Mouse (Mus musculus): ENCODE measurements around the gene Kifc3. TPM values are rescaled to one million over a fixed set of nuclear protein-coding genes. Genes with fewer than 3 reads are reported as not detected.

The Kifc3 gene
- polyA plus RNA-seq, 1 experiment from 2014 or later: 29.8 TPM

GRCm38 (mm10) chr8:95139051-95139365, 63.6 kb downstream of the Kifc3 start:
- Histone ChIP-seq H3K36me3 (replicated peaks) (no peaks in the 10 kb centered on the region), H3K9me3 (no peaks in the 10 kb centered on the region), H3K4me1 (peaks cover 53% of the 10 kb centered on the region), H3K4me3 (no peak overlapping the region), H3K4me2 (no peak overlapping the region), H3K27ac (no peak overlapping the region), H3K9ac (no peak overlapping the region), H3K27me3 (replicated peaks) (peaks cover 21% of the 10 kb centered on the region)
- no peak for ATAC-seq (replicated peaks)
- WGBS: 65% methylated on average over 1 of the region's 1 CpGs

- Histone ChIP-seq H3K4me2 (peak overlapping the region; percentile 41), H3K27ac (no peak overlapping the region), H3K9me3 (no peaks in the 10 kb centered on the region), H3K4me1 (peaks cover 52% of the 10 kb centered on the region), H3K9ac (no peak overlapping the region; the same call in 1 of the 2 replicates), H3K4me3 (no peak overlapping the region), H3K27me3 (replicated peaks) (peaks cover 21% of the 10 kb centered on the region), H3K36me3 (replicated peaks) (no peaks in the 10 kb centered on the region)
- WGBS: 19% methylated on average over 6 of the region's 6 CpGs
- no peak for ATAC-seq (replicated peaks)
These were observed 64.1 kb downstream of the Kifc3 start for GRCm38 (mm10) chr8:95138341-95139050.

- Histone ChIP-seq H3K9me3 (no peaks in the 10 kb centered on the region), H3K4me3 (0 out of 2 replicates have a peak overlapping the region, but pooled peaks have one; percentile 9), H3K4me1 (peaks cover 44% of the 10 kb centered on the region), H3K27me3 (replicated peaks) (peaks cover 21% of the 10 kb centered on the region), H3K9ac (no peak overlapping the region; the same call in 1 of the 2 replicates), H3K27ac (no peak overlapping the region), H3K36me3 (replicated peaks) (no peaks in the 10 kb centered on the region), H3K4me2 (peak overlapping the region; percentile 41)
- ATAC-seq (replicated peaks): no peak
- 5% methylated on average over 28 of the region's 28 CpGs for WGBS
These were observed 64.9 kb downstream of the Kifc3 start for GRCm38 (mm10) chr8:95137641-95138098.

- H3K4me2 ChIP-seq: peak overlapping the region; percentile 41
- no peaks in the 10 kb centered on the region for H3K36me3 ChIP-seq (replicated peaks)
- no peak for ATAC-seq (replicated peaks)
- WGBS: 20% methylated on average over 12 of the region's 12 CpGs
- H3K4me3 ChIP-seq: no peak overlapping the region
- no peaks in the 10 kb centered on the region for H3K9me3 ChIP-seq
- H3K27me3 ChIP-seq (replicated peaks): peaks cover 21% of the 10 kb centered on the region
- no peak overlapping the region for H3K27ac ChIP-seq
- H3K9ac ChIP-seq: no peak overlapping the region
- peaks cover 42% of the 10 kb centered on the region for H3K4me1 ChIP-seq
These were observed 65.4 kb downstream of the Kifc3 start for GRCm38 (mm10) chr8:95137201-95137600.

GRCm38 (mm10) chr8:95136218-95136617, 66.4 kb downstream of the Kifc3 start:
- WGBS: 78% methylated on average over 3 of the region's 3 CpGs

GRCm38 (mm10) chr8:95135242-95135641, 67.4 kb downstream of the Kifc3 start:
- Histone ChIP-seq H3K9me3 (no peaks in the 10 kb centered on the region), H3K36me3 (replicated peaks) (no peaks in the 10 kb centered on the region), H3K4me1 (peaks cover 24% of the 10 kb centered on the region), H3K9ac (no peak overlapping the region), H3K27ac (no peak overlapping the region), H3K4me2 (no peak overlapping the region), H3K27me3 (replicated peaks) (peaks cover 15% of the 10 kb centered on the region), H3K4me3 (no peak overlapping the region)
- ATAC-seq (replicated peaks): no peak; the same call in 1 of the 2 replicates
- 56% methylated on average over 3 of the region's 3 CpGs for WGBS

More at GRCm38 (mm10) chr8:95136218-95136617, 66.4 kb downstream of the Kifc3 start:
- no peak overlapping the region for H3K4me3 ChIP-seq
- peaks cover 34% of the 10 kb centered on the region for H3K4me1 ChIP-seq
- no peaks in the 10 kb centered on the region for H3K9me3 ChIP-seq
- H3K36me3 ChIP-seq (replicated peaks): no peaks in the 10 kb centered on the region
- H3K4me2 ChIP-seq: no peak overlapping the region
- no peak for ATAC-seq (replicated peaks)
- H3K9ac ChIP-seq: no peak overlapping the region
- peaks cover 21% of the 10 kb centered on the region for H3K27me3 ChIP-seq (replicated peaks)
- H3K27ac ChIP-seq: no peak overlapping the region

GRCm38 (mm10) chr8:95134186-95134585, 68.4 kb downstream of the Kifc3 start:
- 88% methylated on average over 2 of the region's 2 CpGs for WGBS
- Histone ChIP-seq H3K4me2 (no peak overlapping the region), H3K36me3 (replicated peaks) (no peaks in the 10 kb centered on the region), H3K27ac (no peak overlapping the region), H3K9me3 (no peaks in the 10 kb centered on the region), H3K27me3 (replicated peaks) (peaks cover 8% of the 10 kb centered on the region), H3K9ac (no peak overlapping the region), H3K4me1 (peaks cover 23% of the 10 kb centered on the region), H3K4me3 (no peak overlapping the region)
- ATAC-seq (replicated peaks): no peak

- H3K36me3 ChIP-seq (replicated peaks): 0 out of 2 replicates have a peak, but pooled peaks cover 2% of the 10 kb centered on the region
- H3K27me3 ChIP-seq (replicated peaks): peaks cover 3% of the 10 kb centered on the region
- H3K4me2 ChIP-seq: no peak overlapping the region
- H3K27ac ChIP-seq: no peak overlapping the region
- WGBS: 87% methylated on average over 5 of the region's 5 CpGs
- H3K9ac ChIP-seq: no peak overlapping the region
- peaks cover 4% of the 10 kb centered on the region for H3K4me1 ChIP-seq
- H3K9me3 ChIP-seq: no peaks in the 10 kb centered on the region
- H3K4me3 ChIP-seq: no peak overlapping the region
- no peak for ATAC-seq (replicated peaks)
These were observed 70.6 kb downstream of the Kifc3 start for GRCm38 (mm10) chr8:95131983-95132382.

GRCm38 (mm10) chr8:95130966-95131537, 71.6 kb downstream of the Kifc3 start:
- H3K4me1 ChIP-seq: no peaks in the 10 kb centered on the region
- H3K4me3 ChIP-seq: no peak overlapping the region
- no peaks in the 10 kb centered on the region for H3K9me3 ChIP-seq
- H3K27me3 ChIP-seq (replicated peaks): no peaks in the 10 kb centered on the region
- 69% methylated on average over 15 of the region's 15 CpGs for WGBS
- 0 out of 2 replicates have a peak, but pooled peaks cover 2% of the 10 kb centered on the region for H3K36me3 ChIP-seq (replicated peaks)
- no peak for ATAC-seq (replicated peaks)
- H3K9ac ChIP-seq: no peak overlapping the region
- no peak overlapping the region for H3K4me2 ChIP-seq
- H3K27ac ChIP-seq: no peak overlapping the region

- Histone ChIP-seq H3K9ac (no peak overlapping the region), H3K36me3 (replicated peaks) (0 out of 2 replicates have a peak, but pooled peaks cover 5% of the 10 kb centered on the region), H3K4me1 (no peaks in the 10 kb centered on the region), H3K4me3 (no peak overlapping the region), H3K27ac (no peak overlapping the region), H3K4me2 (no peak overlapping the region), H3K9me3 (no peaks in the 10 kb centered on the region), H3K27me3 (replicated peaks) (no peaks in the 10 kb centered on the region)
- ATAC-seq (replicated peaks): no peak
- WGBS: 85% methylated on average over 11 of the region's 11 CpGs
These were observed 73.8 kb downstream of the Kifc3 start for GRCm38 (mm10) chr8:95128750-95129260.

- Histone ChIP-seq H3K9ac (no peak overlapping the region), H3K4me1 (no peaks in the 10 kb centered on the region), H3K27me3 (replicated peaks) (no peaks in the 10 kb centered on the region), H3K4me2 (no peak overlapping the region), H3K27ac (no peak overlapping the region), H3K4me3 (no peak overlapping the region), H3K9me3 (no peaks in the 10 kb centered on the region), H3K36me3 (replicated peaks) (0 out of 2 replicates have a peak, but pooled peaks cover 5% of the 10 kb centered on the region)
- WGBS: 51% methylated on average over 9 of the region's 9 CpGs
- 0 out of 2 replicates have a peak, but pooled peaks have one; percentile 39 for ATAC-seq (replicated peaks)
These were observed 75.0 kb downstream of the Kifc3 start for GRCm38 (mm10) chr8:95127658-95128057.

- H3K9me3 ChIP-seq: no peaks in the 10 kb centered on the region
- no peak overlapping the region for H3K4me2 ChIP-seq
- no peak overlapping the region for H3K9ac ChIP-seq
- H3K4me1 ChIP-seq: no peaks in the 10 kb centered on the region
- H3K36me3 ChIP-seq (replicated peaks): 0 out of 2 replicates have a peak, but pooled peaks cover 5% of the 10 kb centered on the region
- H3K27ac ChIP-seq: no peak overlapping the region
- no peak overlapping the region for H3K4me3 ChIP-seq
- 86% methylated on average over 11 of the region's 11 CpGs for WGBS
- ATAC-seq (replicated peaks): no peak
- H3K27me3 ChIP-seq (replicated peaks): no peaks in the 10 kb centered on the region
These were observed 76.1 kb downstream of the Kifc3 start for GRCm38 (mm10) chr8:95126497-95126896.
